Mouse (Mus musculus) layer of hippocampus, adult 18-20 months (tissue): ENCODE measurements around the gene Ppp1r18. TPM values are rescaled to one million over a fixed set of nuclear protein-coding genes. Genes with fewer than 3 reads are reported as not detected.

Experiments used
- DNase-seq, 2 experiments: peaks; one replicate each; pipeline ENCODE4 v3.0.0; 2022; ENCODE audit warnings: low spot score in 2 of 2
- total RNA-seq, 2 experiments: library from RNA; stranded (reverse); gene quantifications; 2 replicates each; pipeline ENCODE4 v1.2.3; 2021

Ppp1r18 gene
- total RNA-seq, 2 experiments from 2014 or later = 7.1 to 7.6 TPM

GRCm38 (mm10) chr17:35868165-35868820 lies 2.9 kb downstream of the Ppp1r18 start:
- DNase-seq = no peak

DNA sequence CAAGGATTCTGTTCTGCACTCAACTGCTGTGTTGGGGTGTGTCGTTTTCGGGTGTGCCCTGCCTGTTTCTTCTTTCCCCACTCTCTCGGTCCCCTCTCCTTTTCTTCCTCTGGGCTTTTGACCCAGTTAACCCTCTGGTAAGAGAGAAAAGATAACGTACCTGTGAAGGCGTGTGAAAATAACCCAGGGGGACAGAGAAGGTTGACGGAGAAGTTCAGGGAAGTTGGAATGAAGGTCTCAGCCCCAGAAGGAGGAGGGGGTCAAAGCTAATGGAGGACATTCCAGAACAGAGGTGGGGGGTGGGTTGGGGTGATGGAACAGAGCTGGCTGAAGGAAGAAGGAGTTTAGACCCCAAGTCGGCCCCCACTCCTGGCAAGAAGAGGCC lies 3.6 kb downstream of the Ppp1r18 start:
- no peak for DNase-seq

GRCm38 (mm10) chr17:35869346-35870067 lies 4.1 kb downstream of the Ppp1r18 start:
- no peak for DNase-seq

DNA sequence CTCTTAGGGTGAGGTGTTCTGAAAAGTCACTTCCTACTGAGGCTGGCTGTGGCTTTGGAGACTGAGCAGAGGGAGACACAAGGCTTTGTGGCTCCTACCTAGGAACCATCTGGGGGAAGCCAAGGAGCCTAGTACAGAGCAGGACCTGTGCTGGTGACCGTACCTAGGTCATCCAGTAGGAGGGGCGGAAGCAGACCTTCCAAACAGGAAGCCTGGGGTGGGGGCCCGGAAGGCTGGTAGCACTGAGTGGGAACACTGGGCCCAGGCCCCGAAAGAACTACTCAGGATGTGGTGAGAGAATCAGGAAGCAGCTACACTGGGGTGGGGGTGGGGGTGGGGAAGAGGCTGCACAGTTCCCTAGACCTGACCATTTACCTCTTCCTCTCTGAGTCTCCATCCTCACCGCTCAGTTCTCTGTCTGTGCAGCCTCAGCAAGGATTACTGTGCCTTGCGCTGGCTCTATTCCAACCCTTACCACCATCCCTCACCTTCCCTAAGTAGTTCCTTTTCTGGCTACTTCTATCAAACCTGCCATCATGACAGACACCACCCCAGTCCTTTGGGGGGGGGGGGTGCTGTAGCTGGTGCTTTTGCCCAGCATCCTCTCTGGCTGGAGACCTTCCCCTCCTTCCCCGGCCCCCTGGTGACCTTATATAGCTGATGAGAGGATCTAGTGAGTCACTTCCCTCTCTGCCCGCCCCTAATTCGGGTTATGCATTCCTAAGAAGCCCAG lies 4.9 kb downstream of the Ppp1r18 start:
- DNase-seq = no peak

GRCm38 (mm10) chr17:35870884-35871696 lies 5.7 kb downstream of the Ppp1r18 start:
- DNase-seq = no peak

DNA sequence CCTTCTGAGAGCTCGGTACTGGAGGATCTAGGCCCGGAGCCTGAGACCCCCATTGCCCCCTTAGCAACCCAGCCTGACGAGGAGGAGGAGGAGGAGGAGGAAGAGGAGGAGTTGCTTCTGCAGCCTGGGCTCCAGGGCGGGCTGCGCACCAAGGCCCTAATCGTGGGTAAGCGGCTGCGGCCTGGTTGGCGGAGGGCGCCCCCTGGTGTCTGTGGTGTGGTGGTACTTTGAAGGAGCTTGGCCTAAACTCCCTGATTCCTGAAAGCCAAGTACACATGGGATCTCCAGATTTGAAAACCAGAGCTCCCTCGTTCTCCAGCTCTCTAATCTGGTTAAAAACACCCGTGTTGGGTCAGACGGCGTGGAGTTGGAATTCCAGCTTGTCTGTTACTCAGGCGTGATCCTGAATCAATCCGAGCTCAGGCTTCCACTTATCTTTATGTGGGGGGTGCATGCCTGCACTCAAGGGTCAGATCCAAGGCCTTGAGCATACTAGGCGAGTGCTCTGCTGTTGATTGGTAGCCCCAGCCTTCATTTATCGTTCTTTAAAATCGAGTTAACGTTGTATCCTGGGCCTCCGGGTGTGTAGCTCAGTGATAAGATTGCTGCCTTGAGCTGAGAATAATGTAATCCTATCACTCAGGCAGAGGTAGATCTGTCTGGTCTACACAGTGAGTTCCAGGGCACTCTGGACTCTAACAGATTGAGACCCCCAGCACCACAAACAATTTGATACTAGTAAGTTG lies 8.6 kb downstream of the Ppp1r18 start:
- DNase-seq = peak; percentile 80 to 90

DNA sequence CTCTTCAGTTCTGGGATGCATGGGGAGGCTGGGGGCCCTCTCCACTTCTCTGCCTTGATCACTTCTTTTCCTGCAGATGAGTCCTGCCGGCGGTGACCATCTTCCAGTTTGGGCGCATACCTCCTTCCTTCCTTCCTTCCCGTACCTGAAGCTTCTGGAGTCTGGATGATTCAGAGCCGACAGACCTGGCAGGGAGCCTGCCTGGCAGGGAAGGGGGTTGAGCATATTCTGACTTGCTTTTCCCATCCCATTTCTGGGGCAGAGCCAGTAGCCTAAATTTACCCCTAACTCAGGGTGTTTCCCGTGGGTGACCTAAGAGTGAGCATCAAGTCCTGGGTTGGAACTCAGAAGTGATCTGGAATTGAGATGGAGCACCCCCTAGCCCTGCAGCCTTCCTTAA lies 9.3 kb downstream of the Ppp1r18 start:
- DNase-seq = no peak

GRCm38 (mm10) chr17:35879245-35880057 lies 14.1 kb downstream of the Ppp1r18 start, which contains the start of gene Dhx16:
Gene Dhx16, plus strand, starts transcription at chr17:35879819.
- peak; percentile 94 to 98 for DNase-seq

- DNase-seq = no peak
Observed at GRCm38 (mm10) chr17:35882924-35883323, 17.5 kb downstream of the Ppp1r18 start.

GRCm38 (mm10) chr17:35883777-35884176 lies 18.4 kb downstream of the Ppp1r18 start:
- DNase-seq = no peak

DNA sequence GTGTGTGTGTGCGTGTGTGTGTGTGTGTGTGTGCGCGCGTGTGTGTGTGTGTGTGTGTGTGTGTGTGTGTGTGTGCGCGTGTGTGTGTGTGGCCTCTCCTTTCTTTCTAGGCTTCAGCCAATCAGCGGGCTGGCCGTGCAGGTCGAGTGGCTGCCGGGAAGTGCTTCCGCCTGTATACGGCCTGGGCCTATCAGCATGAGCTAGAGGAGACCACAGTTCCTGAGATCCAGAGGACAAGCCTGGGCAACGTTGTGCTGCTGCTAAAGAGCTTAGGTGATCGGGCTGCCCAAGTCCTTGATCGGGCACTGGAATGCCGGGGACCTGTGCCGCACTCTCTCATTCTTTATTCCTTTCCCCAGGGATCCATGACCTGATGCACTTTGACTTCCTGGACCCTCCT lies 22.3 kb downstream of the Ppp1r18 start:
- DNase-seq = no peak

DNA sequence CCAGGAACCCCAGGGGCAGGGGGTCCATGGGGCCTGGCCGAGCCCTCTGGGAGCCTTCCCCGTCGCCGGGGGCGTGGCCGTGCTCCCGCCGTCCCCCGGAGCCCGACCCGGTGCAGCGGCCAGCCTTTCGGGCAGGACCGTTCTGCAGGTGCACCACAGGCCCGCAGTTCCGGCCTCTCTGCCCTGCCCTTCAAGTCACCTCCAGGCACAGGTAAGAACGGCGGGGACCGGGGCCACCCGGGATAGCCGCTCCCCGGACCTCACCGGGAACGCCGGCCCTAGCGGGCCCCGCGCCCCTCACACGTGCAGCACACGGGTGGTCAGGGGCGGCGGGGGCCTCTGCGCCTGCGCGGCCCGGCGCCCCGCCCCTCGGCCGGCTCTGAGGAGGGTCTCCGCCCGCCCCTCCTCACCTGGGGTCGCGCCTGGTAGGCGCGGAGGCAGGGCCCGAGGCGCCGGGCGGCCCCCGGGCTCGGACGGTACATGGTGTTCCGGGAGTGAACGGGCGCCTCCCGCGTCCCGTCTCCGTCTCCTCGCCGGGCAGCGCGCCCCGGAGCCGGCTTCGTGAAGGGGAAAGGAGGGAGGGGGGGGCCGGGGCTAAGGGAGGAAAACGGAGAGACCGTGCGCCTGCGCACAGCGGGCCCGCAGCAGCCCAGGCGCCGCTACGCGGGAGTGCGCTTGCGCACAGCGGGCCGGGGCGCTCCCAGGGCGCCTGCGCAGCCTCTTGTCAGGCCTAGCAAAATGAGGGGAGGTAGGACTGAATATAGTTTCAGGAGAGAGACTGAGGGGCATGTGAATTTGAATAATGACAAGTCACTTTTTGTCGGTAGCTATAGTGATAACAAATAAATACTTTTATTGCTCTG lies 31.6 kb downstream of the Ppp1r18 start, which contains the start of gene 2310061I04Rik:
2310061I04Rik (minus strand) TSS at position 651 of the 863 bp plus-strand sequence.
- peak; percentile 91 to 93 for DNase-seq

- DNase-seq = no peak
Observed at GRCm38 (mm10) chr17:35897644-35898573, 32.5 kb downstream of the Ppp1r18 start.

- DNase-seq = no peak
Observed at GRCm38 (mm10) chr17:35900636-35901035, 35.2 kb downstream of the Ppp1r18 start.

DNA sequence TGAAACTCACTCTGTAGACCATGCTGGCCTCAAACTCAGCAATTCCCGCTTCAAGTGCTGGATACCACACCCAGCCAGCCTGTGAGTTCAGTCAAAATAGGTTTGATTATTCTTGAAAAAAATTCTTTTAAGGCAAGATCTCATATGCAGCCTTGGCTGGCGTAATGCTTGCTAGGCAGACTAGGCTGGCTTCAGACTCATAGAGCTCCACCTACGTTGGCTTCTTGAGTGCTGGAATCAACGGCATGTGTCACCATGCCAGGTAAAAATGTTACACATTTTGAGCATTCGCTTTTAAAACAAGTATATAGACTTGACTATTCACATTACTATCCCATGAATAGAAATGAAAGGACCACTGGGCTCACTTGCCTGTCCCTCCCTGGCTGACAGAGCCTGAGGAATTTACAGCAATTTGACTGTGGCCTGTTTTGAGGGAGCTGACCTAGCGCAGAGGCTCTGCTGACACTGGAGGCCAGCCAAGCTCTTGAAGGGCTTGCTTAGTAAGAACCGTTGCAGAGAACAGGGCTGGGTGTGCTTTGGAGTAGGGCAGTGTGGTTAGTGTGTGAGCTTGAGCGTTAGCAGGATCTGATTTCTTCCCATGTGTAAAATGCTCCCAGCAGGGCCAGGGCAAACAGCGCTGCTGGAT lies 38.1 kb downstream of the Ppp1r18 start:
- DNase-seq = no peak

DNA sequence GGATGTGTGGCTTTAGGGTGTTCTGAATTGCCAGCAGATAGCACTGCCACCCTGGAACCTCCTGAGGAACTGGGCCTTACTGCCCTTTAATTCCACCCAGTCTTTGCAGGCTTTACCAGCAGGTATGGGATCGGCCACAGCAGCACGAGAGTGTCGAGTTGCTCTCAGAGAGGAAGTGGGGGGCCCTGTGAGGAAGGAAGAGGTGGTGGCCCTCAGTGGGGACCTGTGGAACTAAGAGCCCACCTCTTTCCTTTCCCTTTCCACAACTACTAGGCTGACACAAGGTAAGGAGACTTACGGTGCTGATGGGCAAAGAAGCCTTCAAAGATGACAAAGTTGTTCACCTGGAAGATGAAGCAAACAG lies 38.6 kb downstream of the Ppp1r18 start:
- DNase-seq = no peak

DNA sequence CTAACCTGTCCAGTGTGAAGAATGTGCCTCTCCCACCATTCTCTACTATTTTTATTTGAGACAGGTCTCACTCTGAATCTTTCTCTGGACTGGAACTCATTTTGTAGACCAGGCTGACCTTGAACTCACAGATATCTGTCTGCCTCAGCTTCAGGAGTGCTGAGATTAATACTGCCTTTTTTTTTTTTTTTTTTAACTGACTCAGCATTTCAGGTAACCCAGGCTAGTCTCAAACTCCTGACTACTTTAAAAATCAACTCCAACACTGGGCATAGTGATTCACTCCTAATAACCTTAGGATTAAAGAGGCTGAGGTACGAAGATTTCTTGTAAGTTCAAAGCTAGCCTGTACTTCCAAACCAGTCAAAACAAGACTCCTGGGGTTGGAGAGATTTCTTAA lies 40.2 kb downstream of the Ppp1r18 start:
- DNase-seq = no peak
